Mouse (Mus musculus) cortical plate, adult 2 months (tissue): Measurements from ENCODE around the gene M1ap. TPM values are rescaled to one million over a fixed set of nuclear protein-coding genes. Genes with fewer than 3 reads are reported as not detected.

Experiments
- H3K27ac ChIP-seq: fragments of 200-500 bp; 2 replicates; pipeline ENCODE4 v1.5.1; 2012; ENCODE audit warnings: low read length, control low read depth, inconsistent platforms; ENCODE audit not compliant: insufficient read depth
- H3K4me1 ChIP-seq: fragments of 200-500 bp; 2 replicates; pipeline ENCODE4 v1.6.1; 2011; ENCODE audit warnings: low read length; ENCODE audit not compliant: control insufficient read depth, insufficient read depth
- H3K4me3 ChIP-seq: fragments of 200-500 bp; 2 replicates; pipeline ENCODE4 v1.5.1; 2011; ENCODE audit warnings: mild to moderate bottlenecking, low read length, control low read depth; ENCODE audit not compliant: insufficient read depth
- CTCF ChIP-seq: fragments of 200-500 bp; IDR thresholded peaks from 2 replicates; pipeline ENCODE4 v1.5.1; 2011; ENCODE audit warnings: mild to moderate bottlenecking, control low read depth, low read length; ENCODE audit not compliant: insufficient read depth; ENCODE audit errors: extremely low read depth
- POLR2A ChIP-seq: fragments of 200-500 bp; IDR thresholded peaks from 2 replicates; pipeline ENCODE4 v1.6.1; 2011; ENCODE audit warnings: mild to moderate bottlenecking, low read length, control low read depth; ENCODE audit not compliant: insufficient read depth; ENCODE audit errors: extremely low read depth
- polyA plus RNA-seq: library from polyadenylated mRNA; depleted of rRNA; stranded (reverse); fragments of >200 nt; gene quantifications from 2 replicates; pipeline ENCODE4 v1.2.3, GENCODE M21; 2012

Gene M1ap
- polyA plus RNA-seq, 1 experiment: 0.17 TPM

DNA sequence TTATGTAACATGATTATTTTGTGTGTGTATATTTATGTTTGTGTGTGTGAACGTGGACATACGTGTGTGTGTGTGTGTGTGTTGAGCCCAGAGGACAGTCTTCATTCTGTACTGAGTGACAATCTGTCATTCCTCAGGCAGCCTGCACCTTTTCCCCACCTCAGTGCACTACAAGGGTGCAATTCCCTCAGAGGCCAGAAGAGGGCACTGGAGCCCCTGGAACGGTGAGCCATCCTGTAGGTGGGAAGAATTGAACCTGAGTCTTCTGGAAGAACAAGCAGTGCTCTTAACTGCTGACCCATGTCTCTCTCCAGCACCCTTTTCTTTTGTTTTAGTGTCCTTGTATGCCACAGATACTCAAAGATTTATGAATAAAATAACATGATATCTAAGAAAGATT is 30.8 kb upstream of the M1ap start:
- TF ChIP-seq POLR2A (no peak), CTCF (peak; percentile 61)
- Histone ChIP-seq H3K27ac (no peak overlapping the region), H3K4me3 (no peak overlapping the region), H3K4me1 (no peaks in the 10 kb centered on the region)

DNA sequence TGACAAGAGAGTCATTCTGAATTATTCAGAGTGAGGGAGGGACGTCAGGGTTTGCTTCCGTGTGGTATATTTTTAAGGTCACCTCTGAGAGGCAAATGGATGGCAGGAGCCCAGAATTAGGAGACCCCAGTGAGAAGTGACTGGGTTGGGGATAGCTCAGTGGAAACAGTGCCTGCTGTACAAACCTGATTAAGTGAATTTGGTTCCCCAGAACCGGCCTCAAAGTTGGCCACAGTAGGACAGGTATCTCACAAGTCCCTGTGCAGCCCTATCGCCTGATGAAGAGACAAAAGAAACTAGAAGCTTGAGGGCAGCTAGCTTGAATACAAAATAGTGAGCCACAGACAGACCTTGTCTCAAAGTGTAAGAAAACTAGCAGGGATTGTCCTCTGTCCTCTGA is 30.2 kb upstream of the M1ap start:
- H3K4me1 ChIP-seq: no peaks in the 10 kb centered on the region
- no peak overlapping the region for H3K4me3 ChIP-seq
- no peak overlapping the region for H3K27ac ChIP-seq
- TF ChIP-seq CTCF: no peak
- TF ChIP-seq POLR2A: no peak

DNA sequence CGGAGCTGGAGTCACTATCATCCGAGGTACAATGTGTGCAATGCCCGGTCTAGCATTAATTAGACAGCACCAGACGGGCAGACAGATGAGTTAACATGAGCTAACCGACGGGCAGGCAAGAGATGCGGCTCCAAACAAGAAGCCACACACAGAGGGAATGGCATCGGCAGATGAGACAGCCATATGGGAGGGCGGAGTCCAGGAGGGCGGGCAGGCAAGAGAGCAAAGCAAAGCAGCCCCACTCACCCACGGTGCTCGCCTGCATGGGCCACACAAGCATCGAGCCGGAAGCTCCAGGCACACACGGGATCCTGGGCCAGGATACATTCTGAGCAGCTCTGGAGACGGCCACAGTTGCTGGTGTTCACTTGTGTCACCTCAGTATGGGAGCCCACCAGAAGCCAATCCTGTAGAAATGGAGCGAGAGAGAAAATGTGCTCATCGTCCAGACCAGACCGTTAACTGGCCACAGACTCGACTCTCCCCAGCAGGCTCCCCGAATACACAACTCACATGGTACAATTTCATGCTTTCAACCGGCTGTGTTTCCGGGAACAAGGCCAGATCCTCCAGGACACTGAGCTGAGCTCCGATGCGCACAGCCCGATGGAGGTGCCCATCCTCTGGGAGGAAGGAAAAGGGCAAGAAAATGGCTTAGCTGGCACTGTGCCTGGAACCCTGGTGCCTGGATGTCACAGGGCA is 29.5 kb upstream of the M1ap start:
- no peak overlapping the region for H3K27ac ChIP-seq
- TF ChIP-seq POLR2A (no peak), CTCF (no peak)
- H3K4me3 ChIP-seq: no peak overlapping the region
- H3K4me1 ChIP-seq: no peaks in the 10 kb centered on the region

DNA sequence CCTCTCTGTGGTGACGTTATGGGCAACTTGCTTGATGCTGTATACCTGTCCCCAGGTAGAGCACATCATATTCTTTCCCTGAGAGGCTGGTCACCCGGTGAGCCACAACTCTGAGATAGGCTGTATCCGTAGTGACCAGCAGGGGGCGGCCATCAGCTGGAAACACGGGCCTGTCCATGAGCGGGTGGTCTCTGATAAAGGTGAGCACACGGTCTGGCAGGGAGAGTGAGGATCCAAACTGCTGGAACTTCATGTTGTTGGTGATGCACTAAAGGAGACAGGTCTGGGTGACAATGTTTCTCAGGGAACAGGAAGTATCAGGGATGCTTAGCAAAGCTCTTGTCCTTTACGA is 28.9 kb upstream of the M1ap start:
- Histone ChIP-seq H3K4me1 (no peaks in the 10 kb centered on the region), H3K27ac (no peak overlapping the region), H3K4me3 (no peak overlapping the region)
- TF ChIP-seq CTCF (peak; percentile 43), POLR2A (no peak)

DNA sequence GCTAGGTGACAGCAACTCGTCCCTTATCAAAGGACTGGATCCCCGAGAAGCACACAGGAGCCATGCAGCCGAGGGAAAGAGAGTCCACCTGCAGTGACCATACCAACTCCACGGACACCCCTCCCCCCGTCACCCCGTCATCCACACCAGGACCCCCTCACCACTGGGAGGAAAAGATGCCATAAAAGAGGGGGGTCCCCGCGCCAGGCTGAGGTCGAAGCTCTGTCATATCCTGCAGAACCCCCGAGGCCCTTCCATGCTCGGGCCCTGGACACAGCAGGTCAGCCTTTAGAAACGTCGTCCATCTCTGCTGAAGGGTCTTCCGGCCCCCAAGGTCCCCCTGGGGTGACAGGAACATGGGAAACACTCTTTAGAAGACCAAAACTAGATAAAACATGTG is 28.3 kb upstream of the M1ap start:
- H3K27ac ChIP-seq: no peak overlapping the region
- H3K4me3 ChIP-seq: no peak overlapping the region
- no peak for TF ChIP-seq CTCF
- no peak for TF ChIP-seq POLR2A
- H3K4me1 ChIP-seq: no peaks in the 10 kb centered on the region

DNA sequence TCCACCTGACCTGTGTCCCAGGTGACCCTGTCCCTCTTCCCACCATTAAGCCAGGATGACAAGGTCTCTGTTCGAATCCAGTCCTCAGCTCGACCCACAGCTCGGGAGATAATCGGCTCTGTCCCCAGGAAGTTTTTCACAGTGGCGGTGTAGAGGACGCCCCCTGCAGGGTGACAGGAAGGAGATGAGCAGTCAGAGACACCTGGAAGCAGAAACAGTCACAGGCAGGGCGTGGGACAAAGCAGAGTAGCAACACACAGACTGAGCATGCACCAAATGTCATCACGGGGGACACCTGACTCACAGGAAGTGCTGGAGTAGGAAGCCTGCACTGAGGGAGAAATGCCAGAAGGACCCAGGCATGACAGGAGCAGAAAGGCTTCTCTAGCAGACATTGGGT is 27.2 kb upstream of the M1ap start:
- Histone ChIP-seq H3K4me3 (no peak overlapping the region), H3K4me1 (no peaks in the 10 kb centered on the region), H3K27ac (no peak overlapping the region)
- no peak for TF ChIP-seq POLR2A
- TF ChIP-seq CTCF: no peak

DNA sequence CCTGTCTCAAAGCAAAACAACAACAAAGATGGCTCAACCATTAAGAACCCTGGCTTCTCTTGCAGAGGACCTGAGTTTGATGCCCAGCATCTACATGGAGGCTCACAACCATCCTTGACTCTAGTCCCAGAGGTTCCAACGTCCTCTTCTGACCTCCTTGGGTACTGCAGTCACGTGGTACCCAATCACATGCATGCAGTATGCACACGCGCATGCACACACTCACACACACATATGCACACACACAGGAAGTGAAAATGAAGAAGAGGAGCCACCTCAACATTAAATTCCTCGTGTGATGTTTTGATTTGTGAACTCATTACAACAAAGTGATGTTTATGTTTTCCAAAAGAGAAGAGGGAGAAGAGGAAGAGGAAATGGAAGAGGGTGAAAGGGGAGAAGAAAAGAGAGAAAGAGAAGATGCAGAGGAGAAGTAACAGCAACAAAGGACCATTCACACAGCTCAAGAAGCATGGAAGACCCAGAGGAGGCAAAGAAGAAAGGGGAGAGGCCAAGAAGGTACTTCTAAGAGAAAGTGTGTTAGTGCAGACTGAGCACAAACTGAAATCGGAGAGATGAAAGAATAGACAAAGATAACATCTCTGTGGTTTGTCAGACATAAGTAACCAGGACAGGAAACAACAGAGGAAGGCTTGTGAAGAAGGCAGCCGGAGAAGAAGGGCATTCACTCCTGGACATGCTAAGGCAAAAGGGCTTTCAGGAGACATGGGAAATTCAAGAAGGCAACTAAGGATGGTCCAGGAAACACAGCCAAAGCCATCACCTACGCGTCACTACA is 25.1 kb upstream of the M1ap start:
- Histone ChIP-seq H3K4me3 (no peak overlapping the region), H3K27ac (no peak overlapping the region), H3K4me1 (no peaks in the 10 kb centered on the region)
- TF ChIP-seq POLR2A: no peak
- no peak for TF ChIP-seq CTCF

DNA sequence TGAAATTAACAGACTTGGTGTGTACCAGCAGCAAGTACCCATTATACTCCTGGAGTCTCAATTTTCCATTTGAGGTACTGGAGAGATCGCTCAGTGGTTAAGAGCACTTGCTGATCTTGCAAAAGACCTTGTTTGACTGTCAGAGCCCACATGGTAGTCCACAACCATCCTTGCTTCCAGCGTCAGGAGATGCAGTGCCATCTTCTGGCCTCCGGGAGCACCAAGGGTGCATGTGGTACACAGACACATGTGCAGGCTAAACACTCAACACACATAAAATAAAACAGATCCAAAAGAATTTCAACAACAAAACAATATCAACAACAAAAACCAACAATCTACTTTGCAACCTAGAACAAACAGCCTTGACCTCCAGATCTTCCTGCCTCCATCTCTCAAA is 21.7 kb upstream of the M1ap start:
- TF ChIP-seq POLR2A (no peak), CTCF (0 out of 2 replicates have a peak, but pooled peaks have one; percentile 9)
- H3K27ac ChIP-seq: no peak overlapping the region
- H3K4me1 ChIP-seq: no peaks in the 10 kb centered on the region
- no peak overlapping the region for H3K4me3 ChIP-seq

DNA sequence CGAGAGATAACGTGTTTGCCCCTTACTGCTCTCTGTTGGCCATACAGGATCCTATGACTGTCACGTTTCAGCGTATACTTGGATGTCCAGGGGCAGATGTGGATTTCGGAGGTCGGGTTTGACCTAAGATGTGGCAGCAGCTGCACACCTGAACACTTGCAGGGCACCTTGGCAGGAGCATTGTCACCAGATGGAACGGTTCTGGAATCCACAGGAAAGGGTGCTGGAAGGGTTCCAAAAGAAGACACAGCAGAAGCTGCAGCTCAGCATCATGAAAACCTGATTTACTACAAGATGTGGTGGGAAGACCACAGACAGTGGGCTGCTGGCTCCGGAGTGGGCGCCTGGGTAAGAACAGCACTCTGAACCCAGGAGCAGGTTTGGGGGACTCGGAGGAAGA is 20.6 kb upstream of the M1ap start:
- Histone ChIP-seq H3K4me3 (no peak overlapping the region), H3K27ac (no peak overlapping the region), H3K4me1 (no peaks in the 10 kb centered on the region)
- no peak for TF ChIP-seq POLR2A
- no peak for TF ChIP-seq CTCF

DNA sequence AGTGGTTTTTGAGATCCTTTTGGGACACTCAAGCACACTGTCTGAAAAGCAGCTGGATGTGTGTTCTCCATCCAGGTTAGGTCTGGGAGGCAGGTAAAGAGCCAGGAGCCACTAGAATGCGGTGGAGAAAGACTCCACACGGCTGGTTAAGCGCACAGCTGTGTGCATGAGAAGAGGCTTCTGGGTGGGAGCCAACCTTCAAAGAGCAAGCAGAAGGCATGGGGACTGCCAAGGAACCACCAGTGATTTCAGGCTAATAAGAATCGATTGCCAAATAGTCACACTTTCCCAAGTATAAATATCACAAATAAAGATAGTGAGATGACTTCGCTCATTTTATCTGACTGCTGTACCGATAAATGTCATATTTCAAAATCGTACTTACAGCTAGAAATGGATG is 20.2 kb upstream of the M1ap start:
- H3K4me1 ChIP-seq: no peaks in the 10 kb centered on the region
- H3K27ac ChIP-seq: no peak overlapping the region
- no peak overlapping the region for H3K4me3 ChIP-seq
- TF ChIP-seq CTCF (no peak), POLR2A (no peak)

DNA sequence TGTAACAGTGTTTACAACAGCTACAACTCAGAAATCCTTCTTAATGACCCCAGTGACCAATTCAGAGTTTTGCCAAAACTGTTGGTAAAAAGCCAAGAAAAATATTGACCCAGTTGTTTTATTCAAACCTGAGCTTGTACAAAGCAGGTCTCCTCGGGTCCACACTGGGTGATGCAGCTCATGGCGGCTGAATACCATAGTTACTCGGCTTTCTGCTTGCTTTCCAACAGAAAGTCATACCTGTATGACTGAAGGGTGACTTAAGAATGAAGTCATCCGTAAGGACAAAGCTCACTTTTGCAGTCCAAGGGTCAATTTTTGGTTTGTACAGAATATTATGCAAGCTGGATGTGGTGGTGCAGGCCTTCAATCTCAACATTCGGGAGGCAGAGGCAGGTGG is 19.1 kb upstream of the M1ap start:
- H3K4me1 ChIP-seq: no peaks in the 10 kb centered on the region
- no peak for TF ChIP-seq POLR2A
- TF ChIP-seq CTCF: no peak
- H3K4me3 ChIP-seq: no peak overlapping the region
- H3K27ac ChIP-seq: no peak overlapping the region
